Mouse (Mus musculus) lung, adult 2 months (tissue): ENCODE measurements around the gene Kctd21.

Experiments
- CTCF ChIP-seq: fragments of 200-500 bp; IDR thresholded peaks from 2 replicates; pipeline ENCODE4 v1.5.1; 2011; ENCODE audit warnings: mild to moderate bottlenecking, low read length, control low read depth; ENCODE audit not compliant: insufficient read depth
- POLR2A ChIP-seq: fragments of 200-500 bp; IDR thresholded peaks from 2 replicates; pipeline ENCODE4 v1.6.1; 2011; ENCODE audit warnings: low read depth, mild to moderate bottlenecking, control low read depth, low read length, borderline replicate concordance; ENCODE audit errors: extremely low read depth

DNA sequence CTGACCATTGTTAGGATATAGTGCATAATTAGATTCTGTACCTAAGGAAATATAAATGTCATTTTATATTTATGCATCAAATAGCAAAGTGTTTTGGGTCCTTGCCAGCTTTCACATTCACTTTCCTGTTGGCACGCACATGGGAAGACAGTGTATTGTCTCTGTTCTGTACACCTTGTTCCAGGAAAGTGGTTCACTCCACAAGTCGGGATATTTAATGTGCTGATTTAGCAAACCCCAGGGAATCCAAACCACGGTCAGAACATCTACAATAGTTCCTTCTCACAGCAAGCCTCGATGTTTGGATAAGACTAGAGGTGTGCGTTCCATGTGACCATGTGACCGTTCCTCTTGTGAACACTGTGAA, 59.9 kb downstream of the Kctd21 start:
- no peak for TF ChIP-seq POLR2A
- TF ChIP-seq CTCF, result no peak
